Mouse (Mus musculus) adrenal gland, adult (tissue): ENCODE measurements at regions not wholly inside any gene's neighbourhood (a gene's known extent, or its start where the extent isn't known, plus 50 kb on each side); places are given as distances from the start of the nearest gene placed in this dataset.
A peak's percentile ranks its signal among the peaks of the same experiment; 100 is the strongest.

ENCODE experiments used
- DNase-seq, 2 experiments: peaks; one replicate each; pipeline ENCODE4 v3.0.0; 2022 to 2023; ENCODE audit warnings: low spot score in 1 of 2; ENCODE audit not compliant: inconsistent age in 2 of 2

DNA sequence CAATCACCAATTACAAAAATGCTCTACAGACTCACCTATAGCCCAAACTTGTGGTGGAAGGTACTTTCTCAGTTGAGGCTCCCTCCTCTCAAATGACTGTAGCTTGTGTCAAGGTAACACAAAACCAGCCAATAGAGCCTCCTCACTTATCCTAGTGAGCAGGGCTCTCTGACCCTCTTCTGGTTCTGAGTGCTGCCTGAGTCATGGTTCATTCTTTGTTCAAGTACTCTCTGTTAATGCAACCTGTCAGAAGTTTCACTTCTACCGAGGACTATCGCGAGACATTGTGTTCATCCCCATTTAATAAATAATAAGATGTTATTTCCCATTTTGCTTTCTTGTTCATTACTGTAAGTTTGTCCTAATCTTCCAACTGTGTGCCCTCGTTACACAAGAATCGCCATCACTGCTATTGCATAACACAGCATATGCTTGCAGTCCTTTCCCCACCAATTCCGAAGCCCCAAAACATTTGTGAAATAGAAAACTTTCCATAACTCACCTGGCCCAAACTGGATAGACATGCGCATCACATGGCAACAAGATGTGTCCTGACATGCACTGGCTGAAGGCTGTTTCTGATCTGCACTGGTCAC lies 59.6 kb upstream of the Nabp1 start:
- DNase-seq = no peak

DNA sequence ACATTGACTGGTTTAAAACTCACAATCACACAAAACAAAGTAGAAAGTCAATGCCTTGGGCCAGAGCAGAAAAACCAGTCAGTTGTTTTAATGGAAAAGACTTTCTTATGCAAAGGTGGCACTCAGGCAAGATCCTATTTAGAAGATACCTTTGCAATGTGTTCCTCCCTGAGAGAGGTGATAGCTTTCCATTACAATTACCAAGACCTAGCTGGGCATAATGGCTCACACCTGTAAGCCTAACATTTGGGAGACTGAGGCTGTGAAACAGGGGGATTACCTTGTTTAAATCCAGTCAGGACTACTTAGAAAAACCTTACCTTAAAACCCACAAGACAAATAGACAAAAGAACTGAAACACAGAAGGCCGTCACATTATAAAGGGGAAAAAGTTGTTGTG lies 57.9 kb upstream of the Nabp1 start:
- DNase-seq = no peak

DNA sequence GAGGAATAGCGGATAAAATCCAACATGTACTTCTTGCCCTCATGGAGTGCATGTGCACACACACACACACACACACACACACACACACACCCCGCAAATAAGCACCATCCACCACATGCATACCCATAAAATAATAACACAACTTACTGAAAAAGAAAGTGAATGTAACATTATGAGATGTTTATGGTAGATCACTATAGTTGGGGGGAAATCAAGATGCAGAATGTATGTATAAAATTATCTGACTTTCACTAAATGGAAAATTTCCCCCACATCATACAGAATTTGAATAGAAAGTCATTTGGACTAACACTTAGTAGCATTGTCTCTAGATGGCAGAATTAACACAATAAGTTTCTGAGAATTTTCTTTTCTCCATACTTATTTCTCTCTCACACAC lies 57.2 kb upstream of the Nabp1 start:
- no peak for DNase-seq

DNA sequence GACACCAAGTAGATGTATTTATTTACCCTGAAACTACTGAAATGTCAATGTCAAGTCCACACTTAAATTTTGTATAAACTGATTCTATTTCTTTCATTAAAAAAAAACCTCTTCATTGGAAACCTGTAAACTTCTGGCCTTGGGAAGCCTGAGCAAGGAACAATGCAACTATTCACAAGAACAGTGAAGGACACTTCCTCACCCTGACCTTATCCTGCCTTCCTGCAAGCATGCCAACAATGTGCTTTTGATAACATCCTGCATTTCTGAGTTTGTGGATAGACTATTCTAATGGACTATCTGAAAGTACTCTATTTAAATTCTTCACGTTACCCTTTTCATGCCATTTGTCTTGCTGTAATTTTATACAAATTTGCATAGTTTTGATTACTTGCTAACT lies 53.1 kb upstream of the Nabp1 start:
- peak; percentile 59 to 86 for DNase-seq

DNA sequence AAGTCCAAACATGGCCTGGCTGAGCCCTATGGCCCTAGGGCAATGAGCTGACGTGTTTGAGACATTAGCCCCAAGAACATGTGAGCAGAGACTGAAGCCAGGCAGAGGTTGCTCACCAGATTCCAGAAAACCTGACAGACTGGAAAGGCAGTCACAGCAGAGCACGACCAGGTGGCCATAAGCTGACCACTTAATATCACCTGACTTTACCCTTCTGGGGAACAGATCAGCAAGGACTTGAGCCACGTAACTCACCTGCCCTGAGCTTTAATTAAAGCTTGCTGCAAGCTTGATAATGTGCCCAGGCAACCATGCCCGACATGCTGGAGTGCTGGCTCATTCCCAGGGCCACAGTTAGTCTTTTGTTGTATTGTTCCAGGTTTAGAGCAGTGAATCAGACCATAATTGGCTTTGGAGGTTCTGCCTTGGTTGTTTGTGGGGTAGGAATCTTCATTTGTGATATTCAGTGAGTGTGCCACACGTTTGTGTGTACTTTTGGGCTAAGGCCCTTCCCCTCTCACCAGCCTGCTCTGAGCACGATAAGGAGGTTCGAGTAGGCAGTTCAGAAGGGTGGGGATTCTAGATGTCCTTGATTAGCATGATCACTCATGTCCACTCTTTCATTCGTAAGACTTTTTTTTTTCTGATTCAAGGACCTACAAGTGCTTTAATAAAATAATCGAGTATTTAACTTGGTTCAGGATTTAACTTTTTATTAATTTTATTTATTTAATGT lies 52.1 kb upstream of the Nabp1 start:
- peak; percentile 27 to 72 for DNase-seq

DNA sequence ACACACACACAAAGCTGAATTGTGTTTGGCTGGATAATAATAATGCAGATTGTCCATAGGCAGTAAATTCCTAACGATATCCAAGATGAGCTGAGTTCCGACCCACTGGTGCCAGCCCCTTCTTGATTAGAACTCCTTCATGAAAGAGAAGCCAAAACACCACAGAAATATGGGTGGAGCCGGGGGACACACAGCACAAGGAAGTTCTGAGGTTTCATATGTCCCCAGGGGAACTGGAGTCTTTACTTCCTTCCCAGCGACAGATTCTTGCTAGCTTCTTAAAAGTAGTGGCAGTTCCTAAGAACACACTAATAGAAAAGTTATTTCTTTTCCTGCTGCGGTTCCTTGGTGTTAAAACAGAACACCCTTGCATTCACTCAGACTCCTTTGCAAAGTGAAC lies 51.4 kb upstream of the Nabp1 start:
- no peak for DNase-seq

DNA sequence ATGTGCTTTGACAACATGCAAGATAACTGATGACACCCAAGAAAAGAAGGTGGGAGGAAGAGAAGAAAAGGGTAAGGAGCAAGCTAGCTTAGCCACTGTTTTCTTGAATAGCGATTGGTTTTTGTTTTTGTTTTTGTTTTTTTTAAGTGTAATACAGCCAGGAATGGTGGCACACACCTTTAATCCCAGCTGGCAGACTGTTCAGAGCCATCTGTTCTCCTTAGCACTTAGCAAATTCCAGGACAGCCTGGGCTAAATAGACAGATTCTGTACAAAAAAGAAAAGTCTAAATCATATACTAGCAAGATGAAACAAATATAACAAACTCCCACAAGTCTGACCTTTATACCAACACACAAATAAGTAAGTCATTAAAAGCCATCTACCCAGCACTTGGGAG lies 50.4 kb upstream of the Nabp1 start:
- DNase-seq = no peak
